In the genomic region with DNA sequence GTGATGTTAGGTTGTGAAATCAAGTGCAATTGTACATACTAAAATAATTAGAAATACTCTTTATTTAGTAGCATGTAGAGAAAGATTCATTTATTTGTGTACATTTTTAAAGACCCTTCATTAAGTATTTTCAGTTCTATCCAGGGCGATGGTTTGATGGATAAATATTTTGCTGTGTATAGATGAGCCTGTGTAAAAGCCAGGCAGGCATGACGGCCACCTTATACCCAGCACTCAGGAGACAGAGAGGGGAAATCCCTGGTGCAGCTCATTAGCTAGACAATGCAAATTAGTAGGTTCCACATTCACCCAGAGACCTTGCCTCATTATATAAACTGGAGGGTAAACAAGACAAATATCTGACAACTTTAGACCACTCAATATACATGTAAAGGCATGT, we compare ENCODE assay signal across 26 mouse cellular contexts. TPM values are rescaled to one million over a fixed set of nuclear protein-coding genes. Genes with fewer than 3 reads are reported as not detected.
DNase-seq lines count a peak whose midpoint lies in the region; ATAC-seq and TF ChIP-seq lines count a peak whose summit lies in the region.
"Had no signal": no experiment of that assay in that cellular context is flagged by ENCODE, and none has a peak within 500 bp of the region (broad histone marks: within the 10 kb centered on the region; RNA-seq: fewer than 3 reads in every experiment).

No protein-coding gene starts in this region.

- peaks cover 34 to 65% of the 10 kb centered on the region in 2 experiments for H3K36me3 ChIP-seq in CH12.LX (replicated peaks in 1 of 2; ENCODE audit: control insufficient read depth in 1 of 2, insufficient read depth in 1 of 2, low read length in 1 of 2)

- no peak for TF ChIP-seq POLR2A in CH12.LX (IDR thresholded peaks at IDR 0.05; ENCODE audit: low read depth, low read length)

- H3K27me3 ChIP-seq in CH12.LX (replicated peaks), result no peaks in the 10 kb centered on the region
- H3K27me3 ChIP-seq: hindbrain, embryonic 12.5 days; intestine, embryonic 15.5 days had no signal

- TF ChIP-seq EP300 in CH12.LX (IDR thresholded peaks at IDR 0.05; ENCODE audit: low read length), result peak; percentile 53; the same call in 1 of the 2 replicates

- no peak overlapping the region for H3K4me3 ChIP-seq in CH12.LX (replicated peaks in 1 of 3; ENCODE audit: low read depth in 2 of 3, low read length in 2 of 3, poor library complexity in 1 of 3)
- H3K4me3 ChIP-seq: embryonic facial prominence, embryonic 10.5 days; erythroblast, embryonic 14.5 days; forebrain, embryonic 10.5 days; heart, embryonic 10.5 days; hindbrain, embryonic 12.5 days; intestine, embryonic 15.5 days had no signal

- in situ Hi-C loops in CH12.LX (cut with MboI; ENCODE audit: low pct_ligation_motif_present, low pct_unique_long_range_greater_than_20kb, low sequenced_read_pairs), result no loop called here

- peaks cover 15% of the 10 kb centered on the region for H3K79me2 ChIP-seq in CH12.LX (replicated peaks; ENCODE audit: control insufficient read depth, extremely low read depth, insufficient read depth, poor library complexity, severe bottlenecking)

- DNase-seq in spleen, postnatal 36 days (ENCODE audit: low spot score in 2 of 2), result peak; percentile 36 to 49
- DNase-seq in spleen, adult 12 weeks (ENCODE audit: low spot score), result no peak
- peak; percentile 79 for DNase-seq in CH12.LX (ENCODE audit: extremely low read depth)
- DNase-seq in cerebellum, postnatal 36 days, result no peak
- no peak for DNase-seq in adrenal gland, adult 8-10 months
- DNase-seq in testis, postnatal 14 days (ENCODE audit: low spot score), result no peak
- DNase-seq: adrenal gland, postnatal 10 days; cerebellum, adult 11 months; cerebellum, adult 8-10 months; cerebellum, postnatal 25 days; gastrocnemius, postnatal 36 days; heart, adult 11 months; heart, postnatal 10 days; heart, postnatal 4 days had no signal

- H3K9ac ChIP-seq in CH12.LX (ENCODE audit: insufficient read depth, low read depth), result no peak overlapping the region
- H3K9ac ChIP-seq: hindbrain, embryonic 12.5 days; intestine, embryonic 15.5 days had no signal

- ATAC-seq in inflammation-experienced regulatory T-cells, adult 6 months, result peak; percentile 97
- ATAC-seq: forebrain, embryonic 14.5 days; hindbrain, embryonic 16.5 days; intestine, embryonic 15.5 days had no signal

- no peak for TF ChIP-seq RAD21 in CH12.LX (IDR thresholded peaks at IDR 0.05; ENCODE audit: low read depth, low read length)

- 0 out of 2 replicates have a peak overlapping the region, but pooled peaks have one; percentile 52 for H3K27ac ChIP-seq in CH12.LX (ENCODE audit: insufficient read depth, low read depth)
- H3K27ac ChIP-seq: embryonic facial prominence, embryonic 10.5 days; forebrain, embryonic 10.5 days; heart, embryonic 10.5 days; hindbrain, embryonic 12.5 days; intestine, embryonic 15.5 days had no signal

- H3K4me2 ChIP-seq in CH12.LX (ENCODE audit: insufficient read depth, low read depth, poor library complexity, severe bottlenecking), result no peak overlapping the region
- H3K4me2 ChIP-seq: hindbrain, embryonic 12.5 days; intestine, embryonic 15.5 days had no signal

- peaks cover 0 to 45% of the 10 kb centered on the region in 2 experiments; a peak in 2 of 4 replicates for H3K4me1 ChIP-seq in CH12.LX (ENCODE audit: control insufficient read depth in 1 of 2, insufficient read depth in 2 of 2)
- H3K4me1 ChIP-seq: embryonic facial prominence, embryonic 10.5 days; forebrain, embryonic 10.5 days; heart, embryonic 10.5 days; hindbrain, embryonic 12.5 days; intestine, embryonic 15.5 days had no signal

- no peaks in the 10 kb centered on the region for H3K9me3 ChIP-seq in CH12.LX (replicated peaks; ENCODE audit: low read length)
- H3K9me3 ChIP-seq: embryonic facial prominence, embryonic 10.5 days; forebrain, embryonic 10.5 days; heart, embryonic 10.5 days; hindbrain, embryonic 12.5 days; intestine, embryonic 15.5 days had no signal

- dilution Hi-C loops in CH12.LX (cut with MboI; ENCODE audit: extremely low pct_ligation_motif_present, extremely low pct_unique_long_range_greater_than_20kb, low sequenced_read_pairs), result no loop called here

- TF ChIP-seq CTCF in CH12.LX (conservative IDR thresholded peaks at IDR 0.05 in 1 of 2, IDR thresholded peaks at IDR 0.05 in 1 of 2; ENCODE audit: low read depth in 2 of 2, low read length in 2 of 2), result no peak

TF ChIP-seq in CH12.LX, 34 proteins besides CTCF, POLR2A, EP300 and RAD21:
- no peak for TF ChIP-seq NRF1 (IDR thresholded peaks at IDR 0.05; ENCODE audit: low read depth, low read length)
- no peak for TF ChIP-seq SIN3A (IDR thresholded peaks at IDR 0.05; ENCODE audit: low read length)
- no peak for TF ChIP-seq ZC3H11A (IDR thresholded peaks at IDR 0.05; ENCODE audit: low read depth, low read length)
- TF ChIP-seq UBTF (IDR thresholded peaks at IDR 0.05; ENCODE audit: low read depth, low read length), result no peak
- 0 out of 2 replicates have a peak, but pooled peaks have one; percentile 16 for TF ChIP-seq E2F4 (IDR thresholded peaks at IDR 0.05; ENCODE audit: insufficient replicate concordance, low read depth, low read length)
- no peak for TF ChIP-seq ZNF384 (IDR thresholded peaks at IDR 0.05; ENCODE audit: low read depth, low read length)
- TF ChIP-seq SMC3 (IDR thresholded peaks at IDR 0.05; ENCODE audit: low read depth, low read length), result peak; percentile 2; the same call in 1 of the 2 replicates
- no peak; the same call in 1 of the 2 replicates for TF ChIP-seq MXI1 (IDR thresholded peaks at IDR 0.05; ENCODE audit: low read depth, low read length)
- peak; percentile 3; the same call in 1 of the 2 replicates for TF ChIP-seq JUN (IDR thresholded peaks at IDR 0.05; ENCODE audit: insufficient read depth, low read depth, low read length)
- TF ChIP-seq BHLHE40 (IDR thresholded peaks at IDR 0.05; ENCODE audit: low read depth, low read length), result 0 out of 2 replicates have a peak, but pooled peaks have one; percentile 29
- TF ChIP-seq GABPA (IDR thresholded peaks at IDR 0.05; ENCODE audit: insufficient replicate concordance, low read depth, low read length), result no peak
- TF ChIP-seq NELFE (IDR thresholded peaks at IDR 0.05; ENCODE audit: low read depth, low read length), result no peak
- TF ChIP-seq CHD1 (IDR thresholded peaks at IDR 0.05; ENCODE audit: low read depth, low read length), result no peak
- TF ChIP-seq MAZ (IDR thresholded peaks at IDR 0.05; ENCODE audit: low read depth, low read length), result no peak
- no peak for TF ChIP-seq POLR2AphosphoS2 (IDR thresholded peaks at IDR 0.05; ENCODE audit: low read depth, low read length)
- TF ChIP-seq MAFK (IDR thresholded peaks at IDR 0.05; ENCODE audit: insufficient replicate concordance, low read length), result no peak
- TF ChIP-seq CHD2 (IDR thresholded peaks at IDR 0.05; ENCODE audit: low read length), result no peak
- no peak for TF ChIP-seq KAT2A (IDR thresholded peaks at IDR 0.05; ENCODE audit: insufficient replicate concordance, low read length)
- TF ChIP-seq ZMIZ1 (IDR thresholded peaks at IDR 0.05; ENCODE audit: low read depth, low read length), result no peak
- 0 out of 2 replicates have a peak, but pooled peaks have one; percentile 15 for TF ChIP-seq ETS1 (conservative IDR thresholded peaks at IDR 0.05; ENCODE audit: low read depth, low read length)
- TF ChIP-seq IRF4 (IDR thresholded peaks at IDR 0.05; ENCODE audit: low read depth, low read length), result no peak
- TF ChIP-seq USF2 (conservative IDR thresholded peaks at IDR 0.05; ENCODE audit: low read depth, low read length), result no peak
- no peak for TF ChIP-seq TBP (conservative IDR thresholded peaks at IDR 0.05; ENCODE audit: low read depth, low read length)
- TF ChIP-seq RCOR1 (conservative IDR thresholded peaks at IDR 0.05; ENCODE audit: low read depth, low read length), result no peak
- no peak for TF ChIP-seq MYC (IDR thresholded peaks at IDR 0.05; ENCODE audit: low read depth, low read length)
- TF ChIP-seq PAX5 (IDR thresholded peaks at IDR 0.05; ENCODE audit: low read length), result peak; percentile 75; the same call in 1 of the 2 replicates
- peak; percentile 30; the same call in 1 of the 2 replicates for TF ChIP-seq JUND (conservative IDR thresholded peaks at IDR 0.05; ENCODE audit: low read depth, low read length)
- TF ChIP-seq MEF2A (IDR thresholded peaks at IDR 0.05; ENCODE audit: borderline replicate concordance, low read depth, low read length), result peak; percentile 49; the same call in 1 of the 2 replicates
- TF ChIP-seq ZKSCAN1 (IDR thresholded peaks at IDR 0.05; ENCODE audit: borderline replicate concordance, low read depth, low read length), result no peak

RNA-seq across cellular contexts. Expression of a gene that starts 36.9 kb away (rescaled TPM):
- total RNA-seq in CH12.LX (2012; rRNA removed) (6.4 and 8.9 TPM in 2 replicates), CH12.LX (2014; rRNA removed) (23.2 and 31.1 TPM in 2 replicates)
- 12.2 and 17.0 TPM in 2 replicates for polyA plus RNA-seq in CH12.LX (2012; ENCODE audit: insufficient read length, low read depth)
- polyA plus RNA-seq in inflammation-experienced regulatory T-cells, adult 6 months (2017; shearing (Covaris generic)), result 100 to 1,000 TPM in 1 of 3 experiments, 10 to 100 TPM in 2; 57.2 to 116 (median 62.2) TPM
- total RNA-seq in adrenal gland, adult 8-10 months (2022), result 10 to 100 TPM; 11.0 to 14.7 (median 13.5) TPM

RNA-seq across cellular contexts. Expression of a gene that starts 48.2 kb away (rescaled TPM):
- total RNA-seq in CH12.LX (2012; rRNA removed), result not detected in 2 replicates
- not detected in 2 replicates for total RNA-seq in CH12.LX (2014; rRNA removed)
- polyA plus RNA-seq in CH12.LX (2012; ENCODE audit: insufficient read length, low read depth), result 0.09 TPM in 1 of 2 replicates, not detected in the other
- 1 to 10 TPM in 2 of 3 experiments, under 1 TPM in 1; 0.94 to 1.6 (median 1.5) TPM for polyA plus RNA-seq in inflammation-experienced regulatory T-cells, adult 6 months (2017; shearing (Covaris generic))
- not detected for total RNA-seq in adrenal gland, adult 8-10 months (2022)
- total RNA-seq: adrenal gland, postnatal 4 days; gastrocnemius, adult 8-10 months; gastrocnemius, postnatal 36 days had no signal
- polyA plus RNA-seq: erythroblast, embryonic 14.5 days; heart, embryonic 14.5 days had no signal

Comparison
In these comparisons a context has a peak if more than half of its experiments do, and no peak if none do; other contexts are left out.
1. DNase-seq: peak in spleen, postnatal 36 days (2 of 2) and CH12.LX (single experiment); none in spleen, adult 12 weeks (single experiment), cerebellum, postnatal 36 days (0 of 2), adrenal gland, adult 8-10 months (single experiment) and testis, postnatal 14 days (single experiment).